Mouse (Mus musculus) heart, embryonic 15.5 days (tissue): ENCODE results near the gene Hpgds. TPM values are rescaled to one million over a fixed set of nuclear protein-coding genes. Genes with fewer than 3 reads are reported as not detected.

Source experiments
- ATAC-seq: fragments of 200-750 bp; cut with Nextera tagmentation; replicated peaks from 2 replicates; pipeline ENCODE4 v1.8.0; 2017; ENCODE audit warnings: low read depth, moderate TSS enrichment; ENCODE audit not compliant: insufficient number of reproducible peaks, insufficient read depth, low FRiP score
- H3K27ac ChIP-seq: fragments of 300-500 bp; sonication (generic); 2 replicates; pipeline ENCODE4 v1.5.1; 2015; ENCODE audit warnings: mild to moderate bottlenecking, inconsistent platforms
- H3K27me3 ChIP-seq: fragments of 300-500 bp; sonication (generic); 2 replicates; pipeline ENCODE4 v1.6.1; 2015; ENCODE audit warnings: inconsistent platforms
- H3K36me3 ChIP-seq: fragments of 300-500 bp; sonication (generic); 2 replicates; pipeline ENCODE4 v1.6.1; 2015; ENCODE audit warnings: mild to moderate bottlenecking, inconsistent platforms
- H3K4me1 ChIP-seq: fragments of 300-500 bp; sonication (generic); replicated peaks from 2 replicates; pipeline ENCODE4 v1.6.1; 2015; ENCODE audit warnings: inconsistent platforms
- H3K4me2 ChIP-seq: fragments of 300-500 bp; sonication (generic); 2 replicates; pipeline ENCODE4 v1.6.1; 2015; ENCODE audit warnings: inconsistent platforms, mild to moderate bottlenecking, moderate library complexity
- H3K4me3 ChIP-seq: fragments of 300-500 bp; sonication (generic); 2 replicates; pipeline ENCODE4 v1.5.1; 2015; ENCODE audit warnings: mild to moderate bottlenecking, inconsistent platforms
- H3K9ac ChIP-seq: fragments of 300-500 bp; sonication (generic); 2 replicates; pipeline ENCODE4 v1.6.1; 2015; ENCODE audit warnings: mild to moderate bottlenecking, inconsistent platforms
- H3K9me3 ChIP-seq: fragments of 300-500 bp; sonication (generic); replicated peaks from 2 replicates; pipeline ENCODE4 v1.6.1; 2016; ENCODE audit warnings: inconsistent platforms
- WGBS: fragments of 180-500 bp; shearing (Covaris S2); methylation state at CpG from one replicate; pipeline ENCODE4 v1.1.7; 2015; ENCODE audit warnings: mixed read lengths; 5-methylcytosine and 5-hydroxymethylcytosine counted together
- polyA plus RNA-seq: library from polyadenylated mRNA; unstranded; fragments of >200 nt; fragmentation: Nextera tagmentation; extraction: Ambion mirVana; gene quantifications from 2 replicates; pipeline ENCODE4 v1.2.1, GENCODE M21; 2015

Hpgds gene
- polyA plus RNA-seq, result 3.0 and 4.2 TPM in 2 replicates

DNA sequence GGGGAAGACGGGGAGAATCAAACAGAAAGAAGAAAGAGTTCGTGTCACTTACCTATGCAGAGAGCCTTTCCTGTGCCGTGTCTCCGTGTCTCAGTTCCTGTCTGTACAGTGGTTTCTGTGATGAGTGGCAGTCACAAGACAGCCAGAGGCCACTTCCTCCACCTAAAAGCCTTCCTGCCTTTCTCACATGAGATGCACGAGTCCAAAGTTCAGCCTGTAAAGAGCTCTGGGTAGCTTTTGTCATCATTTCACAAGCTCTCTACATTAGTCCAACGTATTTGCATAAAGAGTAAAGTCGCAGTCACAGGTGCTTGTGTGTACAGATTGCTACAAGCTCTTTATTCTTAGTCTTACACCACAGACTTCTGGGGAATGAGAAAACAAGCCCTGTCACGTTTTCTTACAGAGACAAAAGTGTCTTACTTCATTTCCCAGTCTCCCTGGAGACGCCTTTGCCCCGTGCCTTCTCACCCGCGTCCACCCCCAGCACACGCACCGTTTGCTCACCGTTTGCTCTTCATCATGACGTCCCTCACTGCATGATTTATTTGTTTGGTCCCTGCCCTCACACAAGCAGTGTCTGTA is at the start of gene Hpgds:
Gene Hpgds, minus strand, starts transcription at position 288 of the 585 bp plus-strand sequence.
- Histone ChIP-seq H3K4me2 (no peak within 1 kb of the TSS), H3K4me3 (no peak within 1 kb of the TSS), H3K36me3 (no peaks in the 10 kb centered on the region), H3K9ac (no peak within 1 kb of the TSS), H3K9me3 (no peaks in the 10 kb centered on the region), H3K4me1 (no peaks in the 10 kb centered on the region), H3K27me3 (no peaks in the 10 kb centered on the region), H3K27ac (no peak within 1 kb of the TSS)
- WGBS, result 51% methylated on average over 16 of the region's 16 CpGs
- ATAC-seq, result no peak

GRCm38 (mm10) chr6:65164977-65165376 is 20.3 kb upstream of the Hpgds start:
- no peak overlapping the region for H3K4me3 ChIP-seq
- no peak overlapping the region for H3K4me2 ChIP-seq
- peak overlapping the region; percentile 50 for H3K27ac ChIP-seq
- no peaks in the 10 kb centered on the region for H3K9me3 ChIP-seq
- WGBS, result 38% methylated on average over 5 of the region's 5 CpGs
- peaks cover 4% of the 10 kb centered on the region; the same call in 1 of the 2 replicates for H3K4me1 ChIP-seq
- H3K9ac ChIP-seq, result no peak overlapping the region
- H3K27me3 ChIP-seq, result no peaks in the 10 kb centered on the region
- no peaks in the 10 kb centered on the region for H3K36me3 ChIP-seq
- ATAC-seq, result no peak

DNA sequence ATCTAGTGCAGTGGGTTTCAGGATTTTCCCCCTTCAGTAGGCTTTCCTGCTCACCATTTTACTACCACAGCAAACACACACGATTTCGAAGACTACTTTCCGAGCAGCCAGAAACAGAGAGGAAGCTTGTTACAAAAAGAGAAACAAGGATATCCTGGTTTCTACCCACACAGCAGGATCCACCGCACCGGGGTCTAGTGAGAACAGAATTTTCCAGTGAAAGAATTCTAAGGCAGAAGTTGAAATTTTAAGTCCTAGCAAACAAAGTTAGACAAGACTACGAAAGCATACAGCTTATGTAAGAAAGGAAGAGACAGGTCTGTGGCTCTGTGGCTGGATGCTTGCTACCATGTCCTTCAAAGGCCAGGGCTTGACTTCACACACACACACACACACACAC is 19.4 kb upstream of the Hpgds start:
- Histone ChIP-seq H3K4me3 (no peak overlapping the region), H3K9ac (no peak overlapping the region), H3K9me3 (no peaks in the 10 kb centered on the region), H3K4me1 (peaks cover 4% of the 10 kb centered on the region; the same call in 1 of the 2 replicates), H3K4me2 (no peak overlapping the region), H3K27ac (peak overlapping the region; percentile 66), H3K27me3 (no peaks in the 10 kb centered on the region), H3K36me3 (no peaks in the 10 kb centered on the region)
- ATAC-seq, result no peak
- WGBS, result 63% methylated on average over 6 of the region's 6 CpGs

- 85% methylated on average over 4 of the region's 4 CpGs for WGBS
- H3K27me3 ChIP-seq, result no peaks in the 10 kb centered on the region
- H3K27ac ChIP-seq, result no peak overlapping the region
- H3K9ac ChIP-seq, result no peak overlapping the region
- H3K4me3 ChIP-seq, result no peak overlapping the region
- H3K36me3 ChIP-seq, result no peaks in the 10 kb centered on the region
- no peaks in the 10 kb centered on the region for H3K4me1 ChIP-seq
- H3K9me3 ChIP-seq, result no peaks in the 10 kb centered on the region
- H3K4me2 ChIP-seq, result no peak overlapping the region
- ATAC-seq, result no peak
These were observed 14.8 kb upstream of the Hpgds start for GRCm38 (mm10) chr6:65159381-65159942.

- Histone ChIP-seq H3K9me3 (no peaks in the 10 kb centered on the region), H3K4me3 (no peak overlapping the region), H3K4me2 (no peak overlapping the region), H3K27ac (no peak overlapping the region), H3K9ac (no peak overlapping the region), H3K36me3 (no peaks in the 10 kb centered on the region), H3K4me1 (no peaks in the 10 kb centered on the region), H3K27me3 (no peaks in the 10 kb centered on the region)
- 87% methylated on average over 4 of the region's 4 CpGs for WGBS
- ATAC-seq, result no peak
These were observed 12.3 kb upstream of the Hpgds start for GRCm38 (mm10) chr6:65157042-65157441.

GRCm38 (mm10) chr6:65153570-65153969 is 8.9 kb upstream of the Hpgds start:
- no peak overlapping the region for H3K4me3 ChIP-seq
- H3K9me3 ChIP-seq, result no peaks in the 10 kb centered on the region
- no peak overlapping the region for H3K4me2 ChIP-seq
- no peak for ATAC-seq
- no peak overlapping the region for H3K9ac ChIP-seq
- no peaks in the 10 kb centered on the region for H3K27me3 ChIP-seq
- no peak overlapping the region for H3K27ac ChIP-seq
- H3K36me3 ChIP-seq, result no peaks in the 10 kb centered on the region
- 0 out of 2 replicates have a peak, but pooled peaks cover 3% of the 10 kb centered on the region for H3K4me1 ChIP-seq
- WGBS, result 53% methylated on average over 3 of the region's 3 CpGs

- H3K4me2 ChIP-seq, result peak overlapping the region; percentile 52
- H3K36me3 ChIP-seq, result no peaks in the 10 kb centered on the region
- ATAC-seq, result no peak
- H3K9me3 ChIP-seq, result no peaks in the 10 kb centered on the region
- whole genome bisulfite sequencing, result 7% methylated on average over 22 of the region's 22 CpGs
- H3K27ac ChIP-seq, result no peak overlapping the region
- H3K4me1 ChIP-seq, result 0 out of 2 replicates have a peak, but pooled peaks cover 3% of the 10 kb centered on the region
- H3K4me3 ChIP-seq, result peak overlapping the region; percentile 30
- H3K9ac ChIP-seq, result no peak overlapping the region
- no peaks in the 10 kb centered on the region for H3K27me3 ChIP-seq
These were observed 6.0 kb upstream of the Hpgds start for GRCm38 (mm10) chr6:65150703-65151102.

- H3K9ac ChIP-seq, result no peak overlapping the region
- 0 out of 2 replicates have a peak, but pooled peaks cover 3% of the 10 kb centered on the region for H3K4me1 ChIP-seq
- no peak overlapping the region for H3K27ac ChIP-seq
- no peaks in the 10 kb centered on the region for H3K27me3 ChIP-seq
- ATAC-seq, result no peak
- no peaks in the 10 kb centered on the region for H3K36me3 ChIP-seq
- no peak overlapping the region for H3K4me2 ChIP-seq
- WGBS, result 80% methylated on average over 4 of the region's 4 CpGs
- no peaks in the 10 kb centered on the region for H3K9me3 ChIP-seq
- H3K4me3 ChIP-seq, result no peak overlapping the region
These were observed 1.7 kb upstream of the Hpgds start for GRCm38 (mm10) chr6:65146363-65146762.

DNA sequence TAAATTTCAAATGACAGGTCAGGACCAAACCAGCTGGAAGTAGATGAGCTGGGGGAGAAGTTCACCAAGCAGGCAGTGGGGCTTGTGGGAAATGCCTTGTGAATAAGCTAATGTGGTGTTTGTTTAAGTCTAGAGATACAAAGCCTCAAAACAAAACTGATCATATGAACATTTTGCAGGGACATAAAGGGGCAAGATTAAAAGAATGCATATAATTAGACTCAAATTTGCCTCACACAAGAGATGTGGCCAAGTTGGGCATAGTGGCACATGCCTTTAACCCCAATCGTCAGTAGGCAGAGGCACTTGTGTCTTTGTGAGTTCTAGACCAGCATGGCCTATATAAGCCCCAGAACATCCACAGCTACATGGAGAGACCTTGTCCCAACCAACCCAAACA is 2.4 kb downstream of the Hpgds start:
- Histone ChIP-seq H3K4me3 (no peak overlapping the region), H3K36me3 (no peaks in the 10 kb centered on the region), H3K27me3 (no peaks in the 10 kb centered on the region), H3K27ac (no peak overlapping the region), H3K9ac (no peak overlapping the region), H3K9me3 (no peaks in the 10 kb centered on the region), H3K4me1 (no peaks in the 10 kb centered on the region), H3K4me2 (no peak overlapping the region)
- WGBS, result 82% methylated on average over 1 of the region's 1 CpGs
- no peak for ATAC-seq

DNA sequence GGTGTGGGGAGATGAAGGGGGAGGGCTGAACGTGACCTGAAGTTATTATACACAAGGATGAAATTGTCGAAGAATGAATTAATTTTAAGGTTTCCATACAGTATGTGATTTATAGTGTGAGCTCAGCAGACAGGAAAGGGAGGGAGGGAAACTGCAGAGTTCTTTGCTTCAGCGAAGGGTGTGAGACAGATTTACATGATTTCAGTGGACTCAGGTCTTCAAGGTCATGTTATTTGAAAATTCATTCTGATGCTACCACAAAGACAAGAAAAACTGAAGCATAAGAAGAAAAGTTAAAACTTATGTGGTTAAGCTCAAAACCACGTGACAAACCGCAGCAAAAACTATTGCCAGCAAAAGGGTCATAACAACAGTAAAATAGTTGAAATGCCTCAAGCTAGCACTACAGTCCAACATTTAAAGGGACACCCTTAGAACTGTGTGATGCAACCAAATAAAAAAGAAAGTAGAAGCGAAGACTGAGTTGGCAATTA is 3.9 kb downstream of the Hpgds start:
- WGBS, result 70% methylated on average over 6 of the region's 6 CpGs
- Histone ChIP-seq H3K4me1 (no peaks in the 10 kb centered on the region), H3K27ac (no peak overlapping the region), H3K27me3 (no peaks in the 10 kb centered on the region), H3K4me2 (no peak overlapping the region), H3K4me3 (no peak overlapping the region), H3K9ac (no peak overlapping the region), H3K9me3 (no peaks in the 10 kb centered on the region), H3K36me3 (no peaks in the 10 kb centered on the region)
- no peak for ATAC-seq

DNA sequence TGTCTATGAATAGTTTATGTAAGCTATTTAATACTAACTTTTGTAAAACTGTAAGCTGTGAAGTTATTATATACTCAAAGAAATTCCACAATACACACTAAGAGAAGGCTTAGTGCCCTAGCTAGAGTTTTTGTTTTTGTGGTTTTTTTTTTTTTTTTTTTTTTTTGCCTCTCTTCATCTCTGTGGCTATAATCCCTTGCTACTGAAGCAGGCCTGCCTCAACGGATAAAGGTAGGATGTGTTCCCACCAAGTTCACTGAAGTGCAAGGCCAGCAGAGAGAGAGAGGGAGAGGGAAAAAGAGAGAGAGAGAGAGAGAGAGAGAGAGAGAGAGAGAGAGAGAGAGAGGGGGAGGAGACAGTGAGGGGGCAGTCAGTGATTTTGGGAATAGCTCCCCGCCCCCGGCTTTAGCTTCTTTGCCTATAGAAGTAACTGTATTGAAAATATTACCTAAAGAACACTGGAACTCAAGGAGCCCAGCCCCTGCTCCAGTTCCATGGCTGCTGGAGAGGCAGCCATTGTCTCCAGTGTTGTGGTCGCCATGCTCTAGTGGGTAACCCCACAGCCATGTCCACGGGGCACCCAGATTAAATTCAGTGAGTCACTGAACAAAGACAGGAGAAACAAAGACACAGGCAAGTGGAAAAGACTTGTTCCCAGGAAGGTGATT is 4.5 kb downstream of the Hpgds start:
- Histone ChIP-seq H3K4me1 (no peaks in the 10 kb centered on the region), H3K27me3 (no peaks in the 10 kb centered on the region), H3K9ac (no peak overlapping the region), H3K27ac (no peak overlapping the region), H3K4me3 (no peak overlapping the region), H3K9me3 (no peaks in the 10 kb centered on the region), H3K4me2 (no peak overlapping the region), H3K36me3 (no peaks in the 10 kb centered on the region)
- WGBS, result 68% methylated on average over 5 of the region's 5 CpGs
- ATAC-seq, result no peak
